Mouse (Mus musculus): ENCODE measurements at regions not wholly inside any gene's neighbourhood (a gene's known extent, or its start where the extent isn't known, plus 50 kb on each side); places are given as distances from the start of the nearest gene placed in this dataset.
"Not testable (repeated sequence)": the region's sequence is repeated elsewhere in the genome, so short reads cannot be mapped to it uniquely, and the experiment has no call there.

DNA sequence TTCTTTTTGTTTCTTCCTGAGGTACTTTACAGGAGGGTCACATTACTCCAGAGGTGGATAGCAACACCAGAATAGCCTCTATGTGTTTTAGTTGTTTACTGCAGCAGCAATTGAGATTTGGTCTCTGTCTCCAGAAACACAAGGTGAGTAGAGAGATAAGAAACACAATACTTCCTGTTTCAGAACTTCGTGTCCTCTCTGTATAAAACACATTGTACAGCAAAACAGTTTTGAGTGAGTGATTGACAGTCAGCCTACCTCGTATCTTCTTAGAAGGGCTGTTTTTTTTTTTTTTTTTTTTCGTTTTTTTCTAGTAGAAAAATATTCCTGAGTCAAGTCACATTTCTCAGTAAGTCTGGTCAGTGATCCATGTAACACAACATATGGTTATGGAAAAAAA is 89.6 kb upstream of the Steap1 start:
- Histone ChIP-seq H3K4me3 (ENCODE audit: low read depth, low read length) (no peak overlapping the region), H3K9ac (ENCODE audit: low read length) (no peak overlapping the region), H3K4me2 (ENCODE audit: low read length) (no peak overlapping the region), H3K27me3 (replicated peaks; ENCODE audit: control insufficient read depth, insufficient read depth, low read length) (no peaks in the 10 kb centered on the region), H3K27ac (ENCODE audit: low read depth) (no peak overlapping the region), H3K9me3 (ENCODE audit: control insufficient read depth, low read length) (no peaks in the 10 kb centered on the region), H3K4me1 (replicated peaks; ENCODE audit: control insufficient read depth, insufficient read depth, low read length) (no peaks in the 10 kb centered on the region), H3K36me3 (ENCODE audit: control insufficient read depth, insufficient read depth, low read length) (no peaks in the 10 kb centered on the region)
- DNase-seq (ENCODE audit: low spot score) = no peak
- ATAC-seq (replicated peaks; ENCODE audit: low FRiP score, low TSS enrichment, low read depth) = no peak
- WGBS = 63% methylated on average over 3 of the region's 3 CpGs

GRCm38 (mm10) chr5:5822666-5823065 is 73.5 kb upstream of the Steap1 start:
- not testable (repeated sequence) for H3K36me3 ChIP-seq (ENCODE audit: control insufficient read depth, insufficient read depth, low read length); H3K9ac ChIP-seq (ENCODE audit: low read length); H3K9me3 ChIP-seq (ENCODE audit: control insufficient read depth, low read length); ATAC-seq (replicated peaks; ENCODE audit: low FRiP score, low TSS enrichment, low read depth); H3K27ac ChIP-seq (ENCODE audit: low read depth); H3K4me3 ChIP-seq (ENCODE audit: low read depth, low read length); H3K27me3 ChIP-seq (replicated peaks; ENCODE audit: control insufficient read depth, insufficient read depth, low read length); H3K4me2 ChIP-seq (ENCODE audit: low read length); DNase-seq (ENCODE audit: low spot score); H3K4me1 ChIP-seq (replicated peaks; ENCODE audit: control insufficient read depth, insufficient read depth, low read length)
- WGBS = 84% methylated on average over 9 of the region's 9 CpGs

All from intestine, embryonic 14.5 days (tissue).